Mouse (Mus musculus) stomach, postnatal 0 days (tissue): Measurements from ENCODE around the gene Prpf4.

Experiments used
- CTCF ChIP-seq: IDR thresholded peaks from 2 replicates; pipeline ENCODE4 v1.5.1; 2016; ENCODE audit warnings: antibody characterized with exemption, low read depth, mild to moderate bottlenecking, moderate library complexity
- EP300 ChIP-seq: optimal IDR thresholded peaks from 2 replicates; pipeline ENCODE3; 2016; ENCODE audit warnings: antibody characterized with exemption

DNA sequence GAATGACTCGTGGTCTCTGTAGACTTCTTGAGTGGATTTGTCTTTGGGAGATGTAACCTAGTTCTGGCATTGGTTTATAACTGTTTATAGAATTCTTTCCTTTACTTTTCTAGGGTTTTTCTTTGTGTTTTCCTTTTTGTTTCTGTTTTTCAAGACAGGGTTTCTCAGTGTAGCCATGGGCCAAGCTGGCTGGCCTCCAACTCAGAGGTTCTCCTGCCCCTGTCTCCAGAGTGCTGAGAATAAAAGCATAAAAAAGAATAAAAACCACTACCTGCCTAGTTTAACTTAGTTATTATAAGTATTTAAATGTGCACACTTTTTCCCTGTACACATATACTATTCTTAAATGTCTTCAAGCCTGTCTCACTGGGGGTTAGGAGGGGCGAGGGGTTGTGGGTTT is 1.7 kb downstream of the Prpf4 start:
- TF ChIP-seq CTCF (no peak), EP300 (no peak)
